Mouse (Mus musculus): Measurements from ENCODE around the gene Kmt2a.

The Kmt2a gene

GRCm38 (mm10) chr9:44881221-44881871 is at the start of gene Kmt2a:
Gene Kmt2a (minus strand): TSS chr9:44881296.
- DNase-seq (ENCODE audit: low read depth, low spot score), result peak; percentile 89

- DNase-seq (ENCODE audit: low read depth, low spot score), result no peak
Observed at GRCm38 (mm10) chr9:44921543-44921942, 40.4 kb upstream of the Kmt2a start.

DNA sequence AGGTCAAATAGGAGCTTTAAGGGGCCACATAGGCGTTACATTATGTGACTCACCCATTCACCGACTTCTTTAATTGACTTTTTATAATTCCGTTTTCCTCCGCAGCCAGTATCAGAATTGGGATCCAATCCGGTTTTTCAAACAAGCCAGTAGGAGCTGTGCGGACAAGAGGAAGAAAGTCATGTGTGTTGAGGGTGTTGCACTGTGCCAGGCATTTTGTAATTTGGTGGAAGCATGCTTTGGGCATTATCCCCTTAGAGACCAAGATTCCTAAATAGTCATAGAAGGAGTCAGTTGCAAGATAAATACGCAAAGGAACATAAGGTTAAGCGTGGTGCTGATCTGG is 40.0 kb upstream of the Kmt2a start:
- DNase-seq (ENCODE audit: low read depth, low spot score), result no peak

- peak; percentile 92 for DNase-seq (ENCODE audit: low read depth, low spot score)
Observed at GRCm38 (mm10) chr9:44920374-44921122, 39.5 kb upstream of the Kmt2a start, which contains the start of gene Atp5l. Gene Atp5l (minus strand): TSS chr9:44920742.

DNA sequence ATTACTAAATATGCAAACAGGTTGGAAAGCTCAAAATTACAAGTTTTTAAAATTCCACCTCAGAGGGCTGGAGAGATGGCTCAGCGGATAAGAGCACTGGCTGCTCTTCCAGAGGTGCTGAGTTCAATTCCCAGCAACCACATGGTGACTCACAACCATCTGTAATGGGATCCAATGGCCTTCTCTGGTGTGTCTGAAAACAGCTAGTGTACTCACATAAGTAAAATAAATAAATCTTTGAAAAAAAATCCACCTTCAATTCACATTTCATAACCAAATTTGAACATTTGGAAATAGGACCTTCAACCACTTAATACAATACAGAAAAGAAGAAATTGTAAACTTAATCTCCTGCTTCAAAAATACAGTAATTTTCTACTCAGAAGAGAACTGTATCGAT is 38.5 kb upstream of the Kmt2a start:
- peak; percentile 26 for DNase-seq (ENCODE audit: low read depth, low spot score)

- DNase-seq (ENCODE audit: low read depth, low spot score), result no peak
Observed at GRCm38 (mm10) chr9:44916196-44916595, 35.1 kb upstream of the Kmt2a start.

DNA sequence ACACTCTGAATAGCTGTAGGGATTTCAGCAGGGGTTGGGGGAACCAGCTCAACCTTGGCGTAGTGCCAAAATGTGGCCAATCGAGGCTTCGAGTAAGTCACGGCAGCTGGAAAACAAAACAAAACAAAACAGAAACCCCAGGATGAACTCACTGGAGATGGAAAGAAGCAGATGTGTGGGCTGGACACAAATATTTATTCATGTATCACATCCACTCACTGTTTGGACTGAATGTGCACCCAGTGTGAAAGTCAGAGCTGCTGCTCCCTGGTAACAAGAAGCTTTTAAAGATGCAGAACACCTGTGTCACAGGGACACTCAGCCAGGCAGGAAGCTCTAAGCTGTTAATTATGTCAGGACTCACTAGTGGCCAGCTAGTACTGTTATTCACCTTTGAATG is 33.6 kb upstream of the Kmt2a start:
- no peak for DNase-seq (ENCODE audit: low read depth, low spot score)

DNA sequence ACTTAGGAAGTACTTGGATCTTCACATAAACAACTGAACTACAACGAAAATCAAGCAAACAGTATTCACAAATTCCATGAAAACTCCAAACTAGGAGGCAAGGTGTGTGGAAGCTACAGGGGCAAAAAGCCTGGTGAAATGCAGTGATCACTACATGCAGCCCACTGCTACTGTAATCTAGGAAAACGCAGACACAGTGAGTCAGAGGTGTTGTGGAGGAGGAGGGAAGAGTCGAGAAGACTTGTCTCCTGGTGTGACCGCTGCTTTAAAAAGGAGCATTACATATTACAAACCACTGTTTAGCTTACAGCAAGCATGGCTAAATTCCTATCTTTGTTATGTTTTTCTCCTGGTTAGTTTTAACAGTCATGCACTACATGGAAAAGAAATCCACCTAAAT is 30.3 kb upstream of the Kmt2a start:
- no peak for DNase-seq (ENCODE audit: low read depth, low spot score)

GRCm38 (mm10) chr9:44905620-44906019 is 24.5 kb upstream of the Kmt2a start:
- DNase-seq (ENCODE audit: low read depth, low spot score), result no peak

GRCm38 (mm10) chr9:44904964-44905363 is 23.9 kb upstream of the Kmt2a start:
- DNase-seq (ENCODE audit: low read depth, low spot score), result no peak

- DNase-seq (ENCODE audit: low read depth, low spot score), result no peak
Observed at GRCm38 (mm10) chr9:44903856-44904255, 22.8 kb upstream of the Kmt2a start.

GRCm38 (mm10) chr9:44900402-44900801 is 19.3 kb upstream of the Kmt2a start:
- DNase-seq (ENCODE audit: low read depth, low spot score), result no peak

DNA sequence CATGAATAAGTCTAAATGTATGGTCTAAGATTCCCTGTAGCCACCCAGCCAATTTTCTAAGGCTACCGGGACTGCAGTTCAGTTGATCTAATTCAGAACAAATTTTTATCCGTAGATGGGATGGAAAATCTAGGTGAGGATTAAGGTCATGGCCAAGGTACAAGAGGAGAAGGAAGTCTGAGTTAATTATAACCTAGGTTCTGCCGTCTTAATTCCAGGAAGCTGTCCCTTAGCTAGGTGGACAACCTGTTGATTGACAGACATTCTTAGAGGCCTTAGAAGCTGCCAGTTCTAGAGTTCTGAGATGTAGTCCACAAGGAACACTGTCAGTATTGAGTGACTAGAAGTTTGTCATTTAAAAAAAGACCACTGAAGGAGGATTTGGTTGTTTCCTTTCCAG is 18.6 kb upstream of the Kmt2a start:
- DNase-seq (ENCODE audit: low read depth, low spot score), result no peak

DNA sequence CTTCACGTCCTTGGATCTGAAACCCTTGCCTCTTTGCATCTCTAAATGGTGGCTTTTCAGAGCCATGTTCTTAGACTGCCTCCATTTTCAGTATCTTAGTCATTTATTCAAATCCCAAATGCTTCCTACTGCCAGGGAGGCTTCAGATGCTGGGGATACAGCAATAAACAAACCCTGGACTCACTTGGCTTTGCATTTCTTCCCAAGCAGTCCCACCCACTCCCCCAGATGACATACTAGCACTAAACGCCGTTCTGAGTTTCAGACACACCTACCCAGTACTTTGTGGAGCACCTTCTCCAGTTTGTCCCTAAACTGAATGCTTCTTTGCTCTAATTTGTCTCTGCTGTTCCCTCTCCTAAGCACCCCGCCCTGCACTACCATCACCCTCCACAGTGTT is 15.9 kb upstream of the Kmt2a start:
- DNase-seq (ENCODE audit: low read depth, low spot score), result no peak

GRCm38 (mm10) chr9:44892664-44893063 is 11.6 kb upstream of the Kmt2a start:
- DNase-seq (ENCODE audit: low read depth, low spot score), result no peak

- DNase-seq (ENCODE audit: low read depth, low spot score), result no peak
Observed at GRCm38 (mm10) chr9:44891210-44891609, 10.1 kb upstream of the Kmt2a start.

- DNase-seq (ENCODE audit: low read depth, low spot score), result no peak
Observed at GRCm38 (mm10) chr9:44890122-44890521, 9.0 kb upstream of the Kmt2a start.

DNA sequence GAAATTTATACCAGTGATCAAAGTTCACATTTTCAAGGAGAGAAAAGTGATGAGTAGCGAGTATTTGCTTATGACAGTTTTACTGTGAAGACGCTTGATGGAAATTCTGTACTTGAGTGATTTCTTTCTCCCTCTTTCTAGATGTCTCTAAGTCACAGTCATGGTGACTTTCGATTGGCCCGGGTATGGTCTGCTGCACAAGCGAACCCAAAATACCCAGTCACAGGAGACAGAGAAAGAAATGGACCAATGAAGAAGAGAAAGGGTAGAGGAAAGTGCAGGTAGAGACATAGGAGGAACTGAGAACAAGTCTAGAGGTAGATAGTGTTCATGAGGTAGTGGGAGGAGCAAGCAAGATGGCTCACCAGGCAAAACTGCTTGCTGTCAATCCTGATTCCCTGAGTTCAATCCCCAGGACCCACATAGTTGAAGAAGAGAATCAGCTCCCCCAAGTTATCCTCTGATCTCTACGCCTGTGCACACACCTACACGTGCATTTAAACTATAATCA is 7.1 kb upstream of the Kmt2a start:
- DNase-seq (ENCODE audit: low read depth, low spot score), result no peak

GRCm38 (mm10) chr9:44882981-44883569 is 2.0 kb upstream of the Kmt2a start:
- DNase-seq (ENCODE audit: low read depth, low spot score), result no peak

DNA sequence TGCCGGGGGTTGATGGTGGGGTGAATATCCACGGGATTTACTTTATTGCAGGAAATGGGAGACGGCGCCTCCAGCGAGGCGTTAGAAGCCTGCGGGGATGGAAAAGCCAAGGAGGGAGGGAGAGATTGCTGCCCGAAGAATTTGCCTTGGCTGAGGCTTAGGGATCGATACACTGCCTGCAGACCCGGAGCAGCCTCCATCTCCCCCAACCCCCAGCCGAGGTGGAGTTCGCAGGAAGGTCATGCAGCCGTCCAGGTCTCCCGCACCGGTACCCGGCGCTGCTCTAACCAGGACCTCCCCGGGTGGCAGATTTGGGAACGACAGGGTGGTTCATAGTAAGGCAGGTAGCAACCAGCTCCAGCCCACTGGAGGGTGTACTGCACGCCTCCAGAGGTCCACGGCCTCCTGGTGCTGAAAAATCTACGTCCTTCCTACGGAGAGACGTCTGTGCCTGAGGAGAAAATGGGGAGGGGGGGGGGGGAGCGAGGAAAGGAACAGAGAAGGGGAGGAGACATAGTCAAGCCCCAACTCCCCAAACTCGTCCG is 1.4 kb upstream of the Kmt2a start:
- DNase-seq (ENCODE audit: low read depth, low spot score), result no peak

DNA sequence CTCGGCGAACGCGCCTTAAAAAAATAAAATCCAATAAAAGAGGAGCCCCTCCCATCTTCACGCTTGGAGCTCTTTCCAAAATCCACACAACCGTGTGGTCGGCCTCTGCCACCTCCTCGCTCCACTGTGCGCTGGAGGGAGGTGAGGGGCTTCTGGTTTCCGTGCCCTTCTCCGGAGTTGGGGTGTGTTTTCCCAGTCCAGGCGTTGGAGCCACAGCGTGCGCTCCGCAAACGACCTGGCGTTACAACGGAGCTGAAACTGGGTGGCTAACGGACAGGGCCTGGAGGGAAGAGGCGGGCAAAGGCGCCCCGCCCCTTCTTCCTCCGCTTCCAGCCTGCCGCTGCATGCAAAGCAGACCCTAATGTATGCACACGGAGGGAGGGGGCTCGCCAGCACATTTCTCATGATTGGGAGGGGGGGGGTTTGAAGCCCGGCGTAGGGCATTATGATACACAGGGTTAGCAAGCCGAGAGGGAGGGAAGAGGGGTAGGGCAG is 892 bp upstream of the Kmt2a start:
- no peak for DNase-seq (ENCODE audit: low read depth, low spot score)
